Mouse (Mus musculus) lung, postnatal 10 days (tissue): ENCODE measurements at regions not wholly inside any gene's neighbourhood (a gene's known extent, or its start where the extent isn't known, plus 50 kb on each side); places are given as distances from the start of the nearest gene placed in this dataset.

Experiments used
- DNase-seq: peaks from one replicate; pipeline ENCODE4 v3.0.0; 2021

DNA sequence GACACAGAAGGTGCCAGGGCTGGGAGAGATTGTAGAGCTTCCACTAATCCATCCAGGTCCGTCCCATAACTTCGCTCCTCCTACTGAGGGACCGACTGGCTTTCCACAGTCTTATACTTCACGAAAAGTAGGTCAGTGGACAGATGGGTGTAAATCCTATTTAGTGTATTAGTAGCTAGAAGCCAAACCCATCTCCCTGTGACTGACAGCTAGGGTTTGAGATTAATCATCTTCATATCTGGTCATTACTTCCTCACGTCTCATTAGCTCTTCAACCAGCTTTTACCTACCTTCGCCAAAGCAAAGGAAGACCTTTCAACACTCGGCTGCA, 60.4 kb upstream of the Scaf11 start:
- DNase-seq: no peak

DNA sequence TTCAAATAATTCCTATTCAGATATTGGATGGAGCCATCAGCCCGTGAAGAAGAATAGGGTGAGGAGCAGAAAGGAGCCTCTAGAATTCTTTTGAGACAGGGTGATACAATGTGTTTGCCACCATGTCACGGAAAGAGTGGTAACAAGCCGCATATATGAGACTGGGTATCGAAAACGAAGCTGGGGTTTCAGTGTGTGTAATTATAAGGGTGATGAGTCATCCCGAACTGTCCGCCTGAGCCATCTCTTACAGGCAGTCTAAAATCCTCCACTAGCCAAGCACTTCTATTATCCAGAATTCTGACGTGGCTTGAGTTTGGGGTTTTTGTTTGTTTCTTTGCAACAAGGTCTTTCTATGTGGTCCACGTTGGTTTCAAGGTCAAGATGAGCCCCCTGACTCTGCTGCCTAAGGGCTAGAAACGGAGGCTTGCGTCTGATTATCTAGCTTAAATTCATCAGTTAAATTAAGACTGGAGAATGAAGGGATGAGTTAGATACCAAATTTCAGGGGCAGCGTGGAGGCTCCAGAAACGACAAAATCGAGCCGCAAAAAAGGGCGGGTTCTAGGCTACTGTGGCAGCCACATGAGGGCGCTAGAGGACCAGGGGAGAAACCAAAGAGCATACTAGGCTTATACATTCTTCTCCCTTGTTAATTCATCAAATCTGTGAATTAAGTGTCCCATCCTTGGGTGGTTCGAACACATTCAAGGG, 59.9 kb upstream of the Scaf11 start:
- peak; percentile 59 for DNase-seq

DNA sequence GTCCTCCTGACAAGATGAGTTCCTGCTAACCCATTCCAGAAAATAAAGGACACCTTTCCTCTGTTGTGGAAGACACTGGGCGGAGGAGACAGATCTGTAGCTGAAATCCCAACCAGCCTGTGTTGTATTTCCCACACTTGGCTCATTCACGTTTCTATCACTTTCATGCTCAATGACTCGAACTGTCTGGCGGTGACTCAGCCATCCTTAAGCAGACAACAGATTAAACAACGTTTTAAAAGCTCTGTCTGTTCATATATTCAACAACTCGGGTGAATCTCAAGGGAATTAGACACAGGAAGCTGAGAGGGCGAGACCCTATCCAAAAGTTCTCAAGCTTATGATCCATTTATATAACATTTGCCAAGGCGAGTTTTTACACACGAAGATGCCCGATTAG, 57.5 kb upstream of the Scaf11 start:
- DNase-seq: no peak

DNA sequence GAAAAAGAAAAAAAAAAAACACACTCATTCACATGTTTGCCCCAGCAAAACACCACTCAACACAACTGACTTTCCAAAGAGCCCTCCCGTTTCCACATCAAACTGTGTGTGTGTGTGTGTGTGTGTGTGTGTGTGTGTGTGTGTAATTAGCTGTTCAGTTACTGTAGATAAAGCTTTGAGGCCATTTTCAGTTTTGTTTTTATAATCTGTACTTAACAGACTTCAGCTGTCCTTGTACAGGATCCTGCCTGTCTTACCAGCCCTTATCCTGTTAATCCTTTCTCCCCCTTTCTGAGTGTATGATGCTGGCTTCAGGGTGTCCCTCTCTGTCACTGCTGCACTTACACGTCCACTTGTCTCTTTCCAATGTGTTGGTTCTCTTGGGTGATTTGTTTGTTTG, 55.0 kb upstream of the Scaf11 start:
- DNase-seq: peak; percentile 21

DNA sequence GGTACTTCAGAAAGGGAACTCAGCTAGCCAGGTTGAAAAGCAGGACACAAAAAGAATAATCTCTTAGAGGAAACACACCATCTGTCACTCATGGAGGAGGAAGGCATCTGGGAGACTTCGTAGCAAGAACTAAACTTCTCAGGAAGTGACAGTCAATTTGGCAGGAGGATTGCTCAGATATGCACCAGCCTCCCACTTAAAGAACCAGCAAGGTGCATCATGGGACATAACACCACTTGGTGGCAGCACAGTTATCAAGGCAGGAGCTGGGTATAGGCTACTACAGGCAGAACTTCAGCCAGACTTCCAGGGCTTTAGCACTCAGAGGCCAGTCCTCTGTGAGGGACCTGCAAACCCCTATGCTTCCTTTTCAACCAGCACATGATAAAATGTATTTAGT, 52.0 kb upstream of the Scaf11 start:
- DNase-seq: no peak
